7 mouse cellular contexts compared by ENCODE assay signal in genomic region chr6:85160201-85160923, GRCm38 (mm10). TPM values are rescaled to one million over a fixed set of nuclear protein-coding genes. Genes with fewer than 3 reads are reported as not detected.
DNase-seq lines count a peak whose midpoint lies in the region; ATAC-seq lines count a peak whose summit lies in the region.

No protein-coding gene starts in this region.

- DNase-seq in MEL-GATA-1-ER (ENCODE audit: extremely low read depth, low read depth): peak; percentile 63
- DNase-seq in adrenal gland, postnatal 4 days (ENCODE audit: low spot score in 2 of 2): peak; percentile 36 to 56
- peak; percentile 66 to 83 for DNase-seq in heart, postnatal 36 days
- DNase-seq in layer of hippocampus, adult 9-11 months: peak; percentile 67
- peak; percentile 43 to 79 for DNase-seq in lung, postnatal 4 days
- peak; percentile 28 for DNase-seq in skeletal muscle tissue, adult 2 months (ENCODE audit: low read depth, low spot score)

- peak; percentile 58; the same call in 1 of the 2 replicates for ATAC-seq in erythroid progenitor cell, adult 5-6 weeks (replicated peaks; ENCODE audit: low FRiP score, poor library complexity, severe bottlenecking)

- intact Hi-C loops in heart, postnatal 36 days (cut with DNase I): loop anchor here (1.0 to 5.0 kb wide), 3 partner anchors 172 to 250 kb away; partner anchors contain the start of gene Sfxn5

RNA-seq across cellular contexts. Expression of gene Spr, which starts 22.8 kb away (rescaled TPM):
- total RNA-seq in adrenal gland, postnatal 4 days (2021): 10 to 100 TPM; 63.8 to 66.0 TPM
- 1.1 and 1.3 TPM in 2 replicates for total RNA-seq in erythroid progenitor cell, adult 5-6 weeks (2015; ENCODE audit: low replicate concordance)
- 0.77 and 2.6 TPM in 2 replicates for total RNA-seq in erythroid progenitor cell, adult 5-6 weeks (2017; ENCODE audit: low replicate concordance)
- 10 to 100 TPM; 82.3 to 83.8 TPM for total RNA-seq in heart, postnatal 36 days (2021)

RNA-seq across cellular contexts. Expression of gene Emx1, which starts 26.9 kb away (rescaled TPM):
- total RNA-seq in adrenal gland, postnatal 4 days (2021): 1 to 10 TPM in 1 of 2 experiments, under 1 TPM in 1; 0.31 to 4.5 TPM
- not detected in 2 replicates for total RNA-seq in erythroid progenitor cell, adult 5-6 weeks (2015; ENCODE audit: low replicate concordance)
- total RNA-seq in erythroid progenitor cell, adult 5-6 weeks (2017; ENCODE audit: low replicate concordance): not detected in 2 replicates
- total RNA-seq in heart, postnatal 36 days (2021): not detected

Comparison
In these comparisons a context has a peak if more than half of its experiments do, and no peak if none do; other contexts are left out.
1. Peak in every context shown above with its lines: DNase-seq and ATAC-seq.
2. RNA of gene Spr, which starts 22.8 kb away (total RNA-seq): 82.3 to 83.8 TPM in heart, postnatal 36 days and 63.8 to 66.0 TPM in adrenal gland, postnatal 4 days; 0.77 to 2.6 TPM in erythroid progenitor cell, adult 5-6 weeks; every median in the first group is over 10 times any median in the second.